Mouse (Mus musculus) embryonic facial prominence, embryonic 13.5 days (tissue): Measurements from ENCODE around the gene Clps. TPM values are rescaled to one million over a fixed set of nuclear protein-coding genes. Genes with fewer than 3 reads are reported as not detected.

ENCODE experiments used
- ATAC-seq: fragments of 200-750 bp; cut with Nextera tagmentation; 2 replicates; pipeline ENCODE4 v1.8.0; 2017; ENCODE audit warnings: low read depth; ENCODE audit not compliant: insufficient number of reproducible peaks, insufficient read depth, low FRiP score, low TSS enrichment
- H3K27ac ChIP-seq: fragments of 300-500 bp; sonication (generic); 2 replicates; pipeline ENCODE4 v1.5.1; 2015; ENCODE audit warnings: moderate library complexity, mild to moderate bottlenecking, inconsistent platforms
- H3K27me3 ChIP-seq: fragments of 300-500 bp; sonication (generic); 2 replicates; pipeline ENCODE4 v1.6.1; 2015; ENCODE audit warnings: mild to moderate bottlenecking, inconsistent platforms
- H3K36me3 ChIP-seq: fragments of 300-500 bp; sonication (generic); 2 replicates; pipeline ENCODE4 v1.6.1; 2015; ENCODE audit warnings: mild to moderate bottlenecking, inconsistent platforms
- H3K4me1 ChIP-seq: fragments of 300-500 bp; sonication (generic); 2 replicates; pipeline ENCODE4 v1.6.1; 2015; ENCODE audit warnings: inconsistent platforms
- H3K4me2 ChIP-seq: fragments of 300-500 bp; sonication (generic); 2 replicates; pipeline ENCODE4 v1.6.1; 2015; ENCODE audit warnings: moderate library complexity, mild to moderate bottlenecking, inconsistent platforms
- H3K4me3 ChIP-seq: fragments of 300-500 bp; sonication (generic); 2 replicates; pipeline ENCODE4 v1.5.1; 2015; ENCODE audit warnings: mild to moderate bottlenecking, inconsistent platforms
- H3K9ac ChIP-seq: fragments of 300-500 bp; sonication (generic); 2 replicates; pipeline ENCODE4 v1.6.1; 2015; ENCODE audit warnings: mild to moderate bottlenecking, inconsistent platforms
- H3K9me3 ChIP-seq: fragments of 300-500 bp; sonication (generic); 2 replicates; pipeline ENCODE4 v1.6.1; 2016; ENCODE audit warnings: inconsistent platforms
- WGBS: fragments of 180-500 bp; shearing (Covaris S2); methylation state at CpG from one replicate; pipeline ENCODE4 v1.1.7; 2015; ENCODE audit warnings: mixed read lengths; 5-methylcytosine and 5-hydroxymethylcytosine counted together
- polyA plus RNA-seq: library from polyadenylated mRNA; unstranded; fragments of >200 nt; fragmentation: Nextera tagmentation; extraction: Ambion mirVana; gene quantifications from 2 replicates; pipeline ENCODE4 v1.2.1, GENCODE M21; 2015

Clps gene
- polyA plus RNA-seq, 1 experiment from 2014 or later: not detected

DNA sequence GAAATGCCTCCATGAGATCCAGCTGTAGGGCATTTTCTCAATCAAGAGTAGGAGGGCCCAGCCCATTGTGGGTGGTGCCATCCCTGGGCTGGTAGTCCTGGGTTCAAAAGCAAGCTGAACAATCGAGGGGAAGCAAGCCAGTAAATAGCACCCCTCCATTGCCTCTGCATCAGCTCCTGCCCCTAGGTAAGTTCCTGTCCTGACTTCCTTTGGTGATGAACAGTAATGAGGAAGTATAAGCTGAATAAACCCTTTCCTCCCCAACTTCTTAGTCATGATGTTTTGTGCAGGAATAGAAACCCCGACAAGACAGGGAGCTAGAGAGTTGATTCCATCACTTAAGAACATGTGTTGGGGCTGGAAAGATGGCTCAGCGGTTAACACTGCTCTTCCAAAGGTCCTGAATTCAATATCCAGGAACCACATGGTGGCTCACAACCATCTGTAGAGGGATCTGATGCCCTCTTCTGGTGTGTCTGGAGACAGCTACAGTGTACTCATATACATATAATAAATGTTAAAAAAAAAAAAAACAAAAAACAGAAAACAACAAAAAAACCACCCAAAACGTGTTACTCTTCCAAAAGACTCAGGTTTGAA is 35.6 kb downstream of the Clps start:
- Histone ChIP-seq H3K36me3 (no peaks in the 10 kb centered on the region), H3K4me1 (peaks cover 34% of the 10 kb centered on the region), H3K27me3 (peaks cover 8% of the 10 kb centered on the region; the same call in 1 of the 2 replicates), H3K9ac (no peak overlapping the region), H3K27ac (no peak overlapping the region), H3K9me3 (no peaks in the 10 kb centered on the region), H3K4me3 (no peak overlapping the region), H3K4me2 (no peak overlapping the region)
- no peak for ATAC-seq
- WGBS: 72% methylated on average over 4 of the region's 4 CpGs

DNA sequence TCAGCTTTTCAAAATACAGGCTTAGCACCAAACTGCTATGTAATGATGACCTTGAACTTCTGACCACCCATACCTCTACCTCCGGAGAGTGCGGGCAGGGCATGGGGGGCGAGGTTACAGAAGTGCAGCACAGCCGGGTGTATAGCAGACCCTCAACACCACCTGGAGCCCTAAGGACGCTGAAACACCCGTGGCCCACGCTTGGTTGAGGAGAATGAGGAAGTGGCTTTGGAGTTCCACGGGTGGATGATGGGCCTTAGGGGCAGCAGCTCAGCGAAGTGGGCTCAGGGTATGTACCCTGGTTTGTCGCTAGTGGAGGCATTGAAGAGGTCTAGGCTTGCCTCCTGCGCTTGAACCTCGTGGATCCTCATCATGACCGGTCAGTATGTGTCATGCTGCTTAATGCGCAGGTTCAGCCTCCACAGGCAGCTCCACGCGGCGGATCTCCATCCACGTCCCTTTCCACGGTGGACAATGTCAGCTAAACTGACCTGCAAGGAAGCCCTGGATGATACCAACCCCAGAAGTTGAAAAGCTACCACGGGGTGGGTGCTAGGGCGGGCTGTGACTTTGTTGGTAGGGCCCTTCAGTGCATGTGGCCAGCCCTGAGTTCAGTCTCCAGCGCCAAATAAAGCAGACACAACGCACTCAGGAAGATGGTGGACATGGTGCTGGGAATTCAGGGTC is 36.4 kb downstream of the Clps start:
- no peak overlapping the region; the same call in 1 of the 2 replicates for H3K27ac ChIP-seq
- no peaks in the 10 kb centered on the region for H3K36me3 ChIP-seq
- ATAC-seq: no peak
- peak overlapping the region; percentile 69; the same call in 1 of the 2 replicates for H3K4me3 ChIP-seq
- peaks cover 34% of the 10 kb centered on the region for H3K4me1 ChIP-seq
- no peak overlapping the region for H3K9ac ChIP-seq
- H3K27me3 ChIP-seq: peaks cover 8% of the 10 kb centered on the region; the same call in 1 of the 2 replicates
- peak overlapping the region; percentile 95 for H3K4me2 ChIP-seq
- 84% methylated on average over 23 of the region's 23 CpGs for WGBS
- H3K9me3 ChIP-seq: no peaks in the 10 kb centered on the region

DNA sequence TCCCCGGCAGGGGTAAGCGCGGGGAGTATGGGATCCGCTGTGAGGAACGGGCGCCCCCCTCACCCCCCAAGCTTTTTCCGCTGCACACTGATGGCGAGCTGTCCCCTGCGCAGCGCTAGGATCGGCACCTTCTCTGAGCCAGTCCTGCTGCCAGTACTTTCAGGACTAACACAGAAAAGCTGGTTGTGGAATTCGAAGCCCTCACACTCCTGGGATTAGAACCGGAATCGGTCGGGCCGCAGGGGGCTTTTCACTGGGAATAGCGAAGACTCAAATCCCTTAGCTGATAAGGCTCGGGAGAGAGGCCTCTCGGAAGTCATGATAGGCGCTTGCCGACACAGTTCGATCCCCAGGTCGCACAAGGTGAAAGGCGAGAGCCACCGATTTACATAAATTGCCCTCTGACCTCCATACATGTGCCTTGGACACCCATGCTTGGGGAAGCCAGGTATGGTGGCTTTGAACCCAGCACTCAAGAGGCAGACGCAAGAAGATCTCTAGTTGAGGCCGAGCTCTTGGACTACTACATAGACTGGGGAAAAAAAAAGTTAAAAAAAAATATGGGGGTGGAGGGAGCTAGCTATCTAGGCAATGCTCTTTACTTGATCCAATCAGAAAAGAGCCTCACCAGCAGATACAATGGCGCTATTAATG is 37.1 kb downstream of the Clps start:
- WGBS: 9% methylated on average over 28 of the region's 28 CpGs
- peak overlapping the region; percentile 69 for H3K4me3 ChIP-seq
- H3K9ac ChIP-seq: peak overlapping the region; percentile 79
- no peak for ATAC-seq
- H3K4me2 ChIP-seq: peak overlapping the region; percentile 95
- peak overlapping the region; percentile 91 for H3K27ac ChIP-seq
- no peaks in the 10 kb centered on the region for H3K36me3 ChIP-seq
- peaks cover 8% of the 10 kb centered on the region; the same call in 1 of the 2 replicates for H3K27me3 ChIP-seq
- peaks cover 38% of the 10 kb centered on the region for H3K4me1 ChIP-seq
- no peaks in the 10 kb centered on the region for H3K9me3 ChIP-seq

DNA sequence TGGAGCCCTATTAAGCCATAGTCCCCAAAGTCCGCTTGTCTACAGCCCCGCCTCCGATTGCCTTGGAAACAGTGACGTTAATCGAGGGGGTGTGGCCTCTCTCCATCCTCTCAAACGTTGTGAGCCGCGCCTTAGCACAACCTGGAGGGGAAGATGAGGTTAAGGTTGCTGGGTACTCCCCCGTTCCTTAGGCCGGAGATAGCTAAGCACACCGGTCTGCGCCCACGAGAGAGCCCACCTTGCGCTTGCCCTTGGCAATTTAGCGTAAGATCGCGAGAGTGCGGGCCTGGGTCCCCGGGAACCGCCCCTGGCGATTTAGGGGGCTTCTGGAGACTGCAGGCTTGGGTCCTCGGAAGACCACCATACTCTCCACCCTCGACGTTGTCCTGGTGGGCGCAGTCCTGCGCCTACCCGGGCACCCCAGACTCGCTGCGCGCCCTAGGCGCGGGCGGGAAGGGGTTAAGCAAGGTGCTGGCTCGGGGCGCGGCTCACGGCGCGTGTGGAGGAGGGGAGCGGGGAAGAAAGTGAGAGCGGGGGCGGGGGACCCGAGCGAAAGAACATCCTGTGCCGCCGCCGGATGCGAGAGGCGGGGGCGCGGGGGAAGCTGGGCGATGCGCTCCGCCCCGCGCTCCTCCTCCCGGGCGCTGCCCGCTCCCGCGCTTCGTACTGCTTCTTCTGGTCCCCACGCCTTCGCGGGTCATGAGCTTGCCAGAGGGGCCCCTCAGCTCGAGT is 37.8 kb downstream of the Clps start:
- Histone ChIP-seq H3K36me3 (no peaks in the 10 kb centered on the region), H3K9me3 (no peaks in the 10 kb centered on the region), H3K4me1 (peaks cover 42% of the 10 kb centered on the region), H3K4me2 (peak overlapping the region; percentile 95), H3K27me3 (peaks cover 8% of the 10 kb centered on the region; the same call in 1 of the 2 replicates), H3K9ac (peak overlapping the region; percentile 79), H3K27ac (peak overlapping the region; percentile 91), H3K4me3 (peak overlapping the region; percentile 69)
- peak; percentile 78 for ATAC-seq
- WGBS: under 1% methylated on average over 49 of the region's 66 CpGs

DNA sequence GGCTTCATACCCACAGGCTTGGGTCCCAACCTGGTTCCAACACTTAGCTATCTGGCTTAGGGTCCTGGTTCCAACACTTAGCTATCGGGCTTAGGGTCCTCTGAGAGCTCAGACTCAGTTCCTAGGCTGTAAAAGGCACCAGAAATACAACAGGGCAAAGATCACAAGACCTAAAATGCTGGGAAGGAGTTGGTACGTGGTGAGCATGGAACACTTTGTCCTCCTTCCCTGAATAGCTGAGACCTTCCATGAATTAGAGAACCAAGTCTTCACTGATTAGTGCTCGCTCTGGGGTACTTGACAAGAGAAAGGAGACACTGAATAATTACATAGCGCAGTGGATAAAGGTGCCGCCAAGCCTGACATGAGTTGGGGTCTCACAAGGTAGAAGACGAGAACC is 38.6 kb downstream of the Clps start:
- no peaks in the 10 kb centered on the region for H3K9me3 ChIP-seq
- peaks cover 8% of the 10 kb centered on the region; the same call in 1 of the 2 replicates for H3K27me3 ChIP-seq
- H3K4me1 ChIP-seq: peaks cover 44% of the 10 kb centered on the region
- no peak for ATAC-seq
- H3K4me2 ChIP-seq: peak overlapping the region; percentile 95
- 35% methylated on average over 6 of the region's 6 CpGs for WGBS
- H3K4me3 ChIP-seq: peak overlapping the region; percentile 69
- H3K27ac ChIP-seq: no peak overlapping the region
- H3K9ac ChIP-seq: peak overlapping the region; percentile 22; the same call in 1 of the 2 replicates
- no peaks in the 10 kb centered on the region for H3K36me3 ChIP-seq

DNA sequence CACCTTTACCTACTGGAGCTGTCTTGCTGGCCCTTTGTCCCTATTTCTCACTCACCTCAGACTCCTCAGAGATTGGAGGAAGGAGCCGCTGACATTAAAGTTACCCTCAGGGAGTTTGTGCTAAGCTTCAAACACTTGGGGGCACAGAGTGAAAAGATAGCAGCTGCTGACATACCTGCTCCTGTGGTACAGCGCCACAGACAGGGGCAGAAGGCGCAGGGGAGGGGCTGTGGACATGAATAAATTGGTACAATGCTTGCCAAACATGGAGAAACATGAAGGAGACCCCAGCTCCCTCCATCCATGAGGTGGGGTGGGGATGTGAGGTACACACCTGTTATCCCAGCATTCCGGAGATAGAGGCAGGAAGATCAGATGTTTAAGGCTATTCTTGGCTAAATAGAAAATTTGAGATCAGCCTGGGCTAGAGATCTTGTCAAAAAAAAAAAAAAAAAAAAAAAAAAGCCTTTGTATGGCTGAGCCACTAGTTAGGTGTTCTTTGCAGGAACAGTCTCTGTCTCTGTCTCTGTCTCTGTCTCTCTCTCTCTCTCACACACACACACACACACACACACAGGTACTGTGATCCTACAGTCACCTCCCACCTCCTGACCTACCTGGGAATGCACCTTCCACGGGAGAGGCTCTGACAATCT is 39.4 kb downstream of the Clps start:
- H3K36me3 ChIP-seq: no peaks in the 10 kb centered on the region
- H3K27me3 ChIP-seq: peaks cover 8% of the 10 kb centered on the region; the same call in 1 of the 2 replicates
- H3K4me2 ChIP-seq: no peak overlapping the region
- H3K4me1 ChIP-seq: peaks cover 46% of the 10 kb centered on the region
- no peaks in the 10 kb centered on the region for H3K9me3 ChIP-seq
- no peak overlapping the region for H3K27ac ChIP-seq
- no peak overlapping the region for H3K9ac ChIP-seq
- WGBS: 68% methylated on average over 5 of the region's 5 CpGs
- no peak overlapping the region for H3K4me3 ChIP-seq
- ATAC-seq: no peak

DNA sequence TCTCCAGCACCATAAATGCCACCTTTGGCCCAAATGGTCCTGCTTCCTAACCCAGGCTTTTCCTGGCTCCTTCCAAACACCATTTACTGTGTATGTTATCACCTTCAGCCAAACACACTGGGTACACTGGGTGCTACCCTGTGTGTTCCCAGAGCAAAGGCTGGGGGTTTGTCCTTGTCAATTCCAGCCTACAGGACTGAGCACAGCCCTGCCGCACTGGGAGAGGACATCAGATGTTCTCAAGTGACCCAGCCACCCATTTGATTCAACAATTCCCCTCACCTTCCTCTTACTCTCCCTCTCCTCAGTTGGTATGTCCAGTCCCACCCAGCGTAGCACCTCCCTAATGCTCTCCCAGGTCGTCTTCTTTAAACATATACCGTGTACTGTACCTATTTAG is 40.0 kb downstream of the Clps start:
- Histone ChIP-seq H3K27me3 (peaks cover 12% of the 10 kb centered on the region; the same call in 1 of the 2 replicates), H3K36me3 (no peaks in the 10 kb centered on the region), H3K27ac (no peak overlapping the region), H3K4me1 (peaks cover 46% of the 10 kb centered on the region), H3K4me3 (no peak overlapping the region), H3K9ac (no peak overlapping the region), H3K4me2 (no peak overlapping the region), H3K9me3 (no peaks in the 10 kb centered on the region)
- no peak for ATAC-seq
- 81% methylated on average over 4 of the region's 4 CpGs for WGBS

DNA sequence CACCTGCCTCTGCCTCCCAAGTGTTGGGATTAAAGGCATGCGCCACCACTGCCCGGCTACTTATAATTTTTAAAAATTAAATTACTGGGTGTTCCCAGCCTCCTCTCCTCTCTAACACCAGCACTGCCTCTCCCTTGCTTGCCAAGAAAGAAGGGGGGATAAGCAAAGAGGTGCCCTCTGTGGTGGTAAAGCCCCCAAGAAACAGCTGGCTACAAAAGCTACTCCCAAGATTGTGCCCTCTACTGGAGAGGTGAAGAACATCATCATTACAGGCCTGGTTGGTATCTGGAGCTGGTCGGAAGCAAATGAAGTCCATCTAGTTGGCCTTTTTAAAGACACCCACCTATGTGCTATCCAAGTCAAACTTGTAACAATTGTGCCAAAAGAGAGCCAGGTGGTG is 40.7 kb downstream of the Clps start:
- Histone ChIP-seq H3K4me2 (no peak overlapping the region), H3K4me3 (no peak overlapping the region), H3K9ac (no peak overlapping the region), H3K27me3 (peaks cover 12% of the 10 kb centered on the region; the same call in 1 of the 2 replicates), H3K36me3 (no peaks in the 10 kb centered on the region), H3K27ac (no peak overlapping the region), H3K4me1 (peaks cover 46% of the 10 kb centered on the region), H3K9me3 (no peaks in the 10 kb centered on the region)
- WGBS: 89% methylated on average over 3 of the region's 3 CpGs
- no peak for ATAC-seq

DNA sequence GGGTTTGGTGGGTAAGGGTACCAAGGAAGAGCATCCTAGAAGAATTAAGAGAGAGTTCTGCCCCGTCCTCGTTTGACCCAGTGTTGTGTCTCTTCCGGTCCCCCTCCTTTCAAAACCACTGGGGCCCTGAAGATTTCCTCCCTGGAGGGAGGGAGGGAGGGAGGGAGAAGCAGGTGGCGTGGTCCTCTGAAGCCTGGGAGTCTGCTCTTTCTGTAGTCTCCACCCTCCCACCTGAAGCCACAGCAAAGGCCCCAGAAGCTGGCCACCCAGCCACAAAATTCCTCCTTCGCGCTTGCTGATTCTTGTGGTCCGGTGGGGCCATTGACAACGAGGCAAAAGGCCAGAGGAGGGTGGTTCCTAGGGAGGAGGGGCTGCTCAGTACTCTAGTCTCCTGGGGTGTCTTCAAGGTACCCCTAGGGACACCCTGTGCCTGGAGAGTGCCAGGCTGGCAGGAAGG is 41.9 kb downstream of the Clps start:
- WGBS: 20% methylated on average over 8 of the region's 8 CpGs
- Histone ChIP-seq H3K4me3 (peak overlapping the region; percentile 50), H3K36me3 (no peaks in the 10 kb centered on the region), H3K27ac (peak overlapping the region; percentile 86), H3K4me2 (peak overlapping the region; percentile 91), H3K4me1 (peaks cover 38% of the 10 kb centered on the region), H3K9ac (peak overlapping the region; percentile 62), H3K27me3 (peaks cover 12% of the 10 kb centered on the region; the same call in 1 of the 2 replicates), H3K9me3 (no peaks in the 10 kb centered on the region)
- no peak for ATAC-seq

DNA sequence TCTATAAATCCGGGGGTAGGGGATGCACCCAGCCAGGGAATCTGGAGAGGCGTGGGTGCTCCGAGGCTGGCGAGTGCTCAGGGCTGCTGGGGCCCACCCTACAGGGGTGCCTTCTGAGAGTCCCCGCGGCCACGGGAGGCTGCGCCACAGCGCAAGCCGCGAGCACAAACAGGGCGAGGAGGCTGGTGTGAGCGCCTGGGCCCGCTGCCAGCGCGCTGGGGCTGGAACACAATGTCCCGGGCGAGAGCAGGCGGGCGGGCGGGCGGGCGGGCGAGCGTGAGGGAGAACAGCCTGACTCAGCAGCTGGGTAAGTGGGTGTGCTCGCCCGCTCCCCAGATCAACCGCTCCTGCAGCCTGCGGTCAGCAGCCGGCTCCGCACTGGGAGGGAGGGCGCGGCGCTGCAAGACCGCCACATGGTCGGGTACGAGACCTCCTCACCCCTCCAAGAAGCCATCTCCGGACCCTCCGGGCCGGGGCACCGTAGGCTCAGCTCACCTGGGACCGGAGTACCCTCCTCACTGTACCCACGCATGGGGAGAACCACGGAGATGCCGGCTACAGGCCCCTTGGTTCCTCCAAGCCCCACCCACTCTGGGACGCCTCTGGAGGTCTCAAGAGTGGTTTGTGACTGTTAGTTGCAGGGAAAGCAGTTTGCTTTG is 42.5 kb downstream of the Clps start:
- Histone ChIP-seq H3K4me2 (peak overlapping the region; percentile 91), H3K27ac (peak overlapping the region; percentile 86), H3K36me3 (no peaks in the 10 kb centered on the region), H3K4me1 (peaks cover 33% of the 10 kb centered on the region), H3K27me3 (peaks cover 12% of the 10 kb centered on the region; the same call in 1 of the 2 replicates), H3K4me3 (peak overlapping the region; percentile 50), H3K9ac (peak overlapping the region; percentile 62), H3K9me3 (no peaks in the 10 kb centered on the region)
- peak; percentile 78 for ATAC-seq
- WGBS: 0% methylated on average over 41 of the region's 46 CpGs
